Mouse (Mus musculus): ENCODE measurements at regions not wholly inside any gene's neighbourhood (a gene's known extent, or its start where the extent isn't known, plus 50 kb on each side); places are given as distances from the start of the nearest gene placed in this dataset.

- no peaks in the 10 kb centered on the region for H3K79me2 ChIP-seq (replicated peaks; ENCODE audit: control insufficient read depth, insufficient read depth, low read length)
- H3K36me3 ChIP-seq (ENCODE audit: control insufficient read depth, insufficient read depth, low read length) = no peaks in the 10 kb centered on the region
- no peak for TF ChIP-seq POLR2A (IDR thresholded peaks at IDR 0.05; ENCODE audit: insufficient read depth, low read depth, low read length)
- TF ChIP-seq EP300 (IDR thresholded peaks at IDR 0.05; ENCODE audit: insufficient read depth, low read depth, low read length) = no peak
- no peak for TF ChIP-seq CTCF (IDR thresholded peaks at IDR 0.05)
- DNase-seq = no peak
- H3K27ac ChIP-seq = no peak overlapping the region
- intact Hi-C loops (cut with DNase I) = no loop called here
- no peaks in the 10 kb centered on the region for H3K27me3 ChIP-seq (ENCODE audit: control insufficient read depth, insufficient read depth, low read length)
- WGBS = 76% methylated on average over 1 of the region's 1 CpGs
- no peaks in the 10 kb centered on the region for H3K4me1 ChIP-seq (ENCODE audit: control insufficient read depth, insufficient read depth, low read length)
- H3K4me3 ChIP-seq = no peak overlapping the region
- H3K9ac ChIP-seq (ENCODE audit: low read depth, low read length) = no peak overlapping the region
Measured at GRCm38 (mm10) chr5:7782235-7782634, 178.0 kb upstream of the Steap4 start.

GRCm38 (mm10) chr5:7788406-7788805, 171.9 kb upstream of the Steap4 start:
- no peaks in the 10 kb centered on the region for H3K79me2 ChIP-seq (replicated peaks; ENCODE audit: control insufficient read depth, insufficient read depth, low read length)
- no peaks in the 10 kb centered on the region for H3K4me1 ChIP-seq (ENCODE audit: control insufficient read depth, insufficient read depth, low read length)
- H3K4me3 ChIP-seq = no peak overlapping the region
- TF ChIP-seq POLR2A (IDR thresholded peaks at IDR 0.05; ENCODE audit: insufficient read depth, low read depth, low read length) (no peak), EP300 (IDR thresholded peaks at IDR 0.05; ENCODE audit: insufficient read depth, low read depth, low read length) (no peak), CTCF (IDR thresholded peaks at IDR 0.05) (no peak)
- 62% methylated on average over 5 of the region's 5 CpGs for WGBS
- H3K36me3 ChIP-seq (ENCODE audit: control insufficient read depth, insufficient read depth, low read length) = no peaks in the 10 kb centered on the region
- intact Hi-C loops (cut with DNase I) = no loop called here
- no peak overlapping the region for H3K27ac ChIP-seq
- H3K27me3 ChIP-seq (ENCODE audit: control insufficient read depth, insufficient read depth, low read length) = no peaks in the 10 kb centered on the region
- no peak overlapping the region for H3K9ac ChIP-seq (ENCODE audit: low read depth, low read length)
- no peak for DNase-seq

GRCm38 (mm10) chr5:7789126-7789525, 171.1 kb upstream of the Steap4 start:
- DNase-seq = no peak
- 93% methylated on average over 1 of the region's 1 CpGs for WGBS
- TF ChIP-seq EP300 (IDR thresholded peaks at IDR 0.05; ENCODE audit: insufficient read depth, low read depth, low read length) = no peak
- no peak for TF ChIP-seq CTCF (IDR thresholded peaks at IDR 0.05)
- TF ChIP-seq POLR2A (IDR thresholded peaks at IDR 0.05; ENCODE audit: insufficient read depth, low read depth, low read length) = no peak
- H3K4me3 ChIP-seq = no peak overlapping the region
- intact Hi-C loops (cut with DNase I) = no loop called here
- no peaks in the 10 kb centered on the region for H3K36me3 ChIP-seq (ENCODE audit: control insufficient read depth, insufficient read depth, low read length)
- no peak overlapping the region for H3K9ac ChIP-seq (ENCODE audit: low read depth, low read length)
- no peaks in the 10 kb centered on the region for H3K27me3 ChIP-seq (ENCODE audit: control insufficient read depth, insufficient read depth, low read length)
- no peaks in the 10 kb centered on the region for H3K4me1 ChIP-seq (ENCODE audit: control insufficient read depth, insufficient read depth, low read length)
- no peak overlapping the region for H3K27ac ChIP-seq
- no peaks in the 10 kb centered on the region for H3K79me2 ChIP-seq (replicated peaks; ENCODE audit: control insufficient read depth, insufficient read depth, low read length)

GRCm38 (mm10) chr5:7820592-7820991, 139.7 kb upstream of the Steap4 start:
- DNase-seq = no peak
- Histone ChIP-seq H3K27me3 (ENCODE audit: control insufficient read depth, insufficient read depth, low read length) (no peaks in the 10 kb centered on the region), H3K36me3 (ENCODE audit: control insufficient read depth, insufficient read depth, low read length) (no peaks in the 10 kb centered on the region), H3K4me1 (ENCODE audit: control insufficient read depth, insufficient read depth, low read length) (no peaks in the 10 kb centered on the region), H3K9ac (ENCODE audit: low read depth, low read length) (no peak overlapping the region), H3K79me2 (replicated peaks; ENCODE audit: control insufficient read depth, insufficient read depth, low read length) (no peaks in the 10 kb centered on the region), H3K4me3 (no peak overlapping the region), H3K27ac (no peak overlapping the region)
- no peak for TF ChIP-seq POLR2A (IDR thresholded peaks at IDR 0.05; ENCODE audit: insufficient read depth, low read depth, low read length)
- TF ChIP-seq CTCF (IDR thresholded peaks at IDR 0.05) = peak; percentile 22; the same call in 1 of the 2 replicates
- intact Hi-C loops (cut with DNase I) = no loop called here
- 31% methylated on average over 5 of the region's 5 CpGs for WGBS

GRCm38 (mm10) chr5:7821700-7822099, 138.6 kb upstream of the Steap4 start:
- H3K4me3 ChIP-seq = no peak overlapping the region
- no peaks in the 10 kb centered on the region for H3K36me3 ChIP-seq (ENCODE audit: control insufficient read depth, insufficient read depth, low read length)
- no peak overlapping the region for H3K9ac ChIP-seq (ENCODE audit: low read depth, low read length)
- 44% methylated on average over 3 of the region's 3 CpGs for WGBS
- H3K4me1 ChIP-seq (ENCODE audit: control insufficient read depth, insufficient read depth, low read length) = no peaks in the 10 kb centered on the region
- H3K79me2 ChIP-seq (replicated peaks; ENCODE audit: control insufficient read depth, insufficient read depth, low read length) = no peaks in the 10 kb centered on the region
- intact Hi-C loops (cut with DNase I) = no loop called here
- DNase-seq = no peak
- H3K27ac ChIP-seq = no peak overlapping the region
- no peaks in the 10 kb centered on the region for H3K27me3 ChIP-seq (ENCODE audit: control insufficient read depth, insufficient read depth, low read length)
- TF ChIP-seq EP300 (IDR thresholded peaks at IDR 0.05; ENCODE audit: insufficient read depth, low read depth, low read length) (no peak), POLR2A (IDR thresholded peaks at IDR 0.05; ENCODE audit: insufficient read depth, low read depth, low read length) (no peak), CTCF (IDR thresholded peaks at IDR 0.05) (no peak)

GRCm38 (mm10) chr5:7829618-7830017, 130.6 kb upstream of the Steap4 start:
- DNase-seq = no peak
- no peak overlapping the region for H3K4me3 ChIP-seq
- H3K79me2 ChIP-seq (replicated peaks; ENCODE audit: control insufficient read depth, insufficient read depth, low read length) = no peaks in the 10 kb centered on the region
- no peak overlapping the region for H3K27ac ChIP-seq
- H3K27me3 ChIP-seq (ENCODE audit: control insufficient read depth, insufficient read depth, low read length) = no peaks in the 10 kb centered on the region
- no peaks in the 10 kb centered on the region for H3K4me1 ChIP-seq (ENCODE audit: control insufficient read depth, insufficient read depth, low read length)
- no peaks in the 10 kb centered on the region for H3K36me3 ChIP-seq (ENCODE audit: control insufficient read depth, insufficient read depth, low read length)
- TF ChIP-seq POLR2A (IDR thresholded peaks at IDR 0.05; ENCODE audit: insufficient read depth, low read depth, low read length) = no peak
- TF ChIP-seq CTCF (IDR thresholded peaks at IDR 0.05) = no peak
- no peak for TF ChIP-seq EP300 (IDR thresholded peaks at IDR 0.05; ENCODE audit: insufficient read depth, low read depth, low read length)
- WGBS = 61% methylated on average over 3 of the region's 3 CpGs
- intact Hi-C loops (cut with DNase I) = no loop called here
- no peak overlapping the region for H3K9ac ChIP-seq (ENCODE audit: low read depth, low read length)

Measured in heart, adult 2 months (tissue).